Comparison of ENCODE assay signal across 15 mouse cellular contexts in genomic region chr6:121033250-121033649, GRCm38 (mm10).
"Had no signal": no experiment of that assay in that cellular context is flagged by ENCODE, and none has a peak within 500 bp of the region (broad histone marks: within the 10 kb centered on the region; RNA-seq: fewer than 3 reads in every experiment).

No protein-coding gene starts in this region.

- DNase-seq: lung, adult 18-20 months; lung, embryonic 14.5 days; lung, postnatal 10 days; lung, postnatal 4 days; midbrain, embryonic 14.5 days; right cerebral cortex, postnatal 25 days; right cerebral cortex, postnatal 4 days; spleen, adult 18-20 months; thymus, adult 18-20 months; thymus, postnatal 14 days; thymus, postnatal 36 days had no signal

- H3K9me3 ChIP-seq: midbrain, embryonic 10.5 days; midbrain, embryonic 12.5 days; neural tube, embryonic 12.5 days had no signal

- H3K4me2 ChIP-seq: lung, embryonic 14.5 days; midbrain, embryonic 12.5 days; neural tube, embryonic 12.5 days had no signal

- H3K4me3 ChIP-seq: midbrain, embryonic 10.5 days; midbrain, embryonic 12.5 days; neural tube, embryonic 12.5 days had no signal

- ATAC-seq: midbrain, embryonic 16.5 days had no signal

- H3K9ac ChIP-seq: lung, embryonic 14.5 days; midbrain, embryonic 12.5 days; neural tube, embryonic 12.5 days had no signal

- H3K27me3 ChIP-seq: midbrain, embryonic 12.5 days; neural tube, embryonic 12.5 days had no signal

- H3K27ac ChIP-seq: midbrain, embryonic 10.5 days; midbrain, embryonic 12.5 days; neural tube, embryonic 12.5 days had no signal

- H3K4me1 ChIP-seq: neural tube, embryonic 12.5 days had no signal
